Mouse (Mus musculus): ENCODE results near the gene Map2. TPM values are rescaled to one million over a fixed set of nuclear protein-coding genes. Genes with fewer than 3 reads are reported as not detected.

The Map2 gene
- polyA plus RNA-seq, 1 experiment = 2.0 TPM

DNA sequence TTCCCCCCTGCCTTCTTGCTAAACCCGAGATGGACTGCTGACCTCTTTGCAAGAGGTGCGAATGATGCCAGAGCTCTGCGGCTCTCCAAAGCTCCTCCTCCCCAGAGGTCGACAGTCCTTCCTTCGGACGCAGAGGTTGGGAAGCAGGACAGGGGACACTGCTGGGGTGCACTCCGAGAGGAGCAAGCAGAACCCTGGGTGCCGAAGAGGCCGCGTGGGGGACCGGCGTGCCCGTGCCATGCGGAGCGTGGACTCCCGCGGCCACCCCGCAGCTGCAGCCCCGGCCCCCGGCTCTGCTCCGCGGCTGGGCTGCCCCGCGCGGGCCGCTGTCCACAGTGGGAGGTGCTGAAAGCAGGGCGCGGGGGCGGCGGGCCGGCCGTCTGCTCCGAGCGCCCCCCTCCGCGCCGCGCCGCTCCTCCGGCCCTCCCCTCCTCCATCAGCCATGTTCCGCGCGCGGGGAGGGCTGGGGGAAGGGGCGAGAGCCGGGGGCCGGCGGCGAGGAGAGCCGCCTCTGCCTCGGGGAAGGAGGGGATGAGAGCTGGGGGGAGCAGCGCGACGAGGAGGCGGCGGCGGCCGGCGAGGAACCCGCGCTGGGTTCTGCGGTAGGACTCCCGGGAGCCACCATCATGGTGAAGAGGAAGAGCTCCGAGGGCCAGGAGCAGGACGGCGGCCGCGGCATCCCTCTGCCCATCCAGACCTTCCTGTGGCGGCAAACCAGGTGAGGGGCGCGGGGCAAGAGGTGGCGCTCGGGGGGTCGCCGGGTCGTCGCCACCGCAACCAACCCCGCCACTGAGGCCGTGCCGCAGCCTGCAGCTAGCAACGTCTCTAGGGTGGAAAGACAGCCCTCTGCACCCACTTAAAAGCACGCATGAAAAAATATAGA is 293.0 kb downstream of the Map2 start, which contains the start of gene Unc80:
Unc80 (plus strand) TSS at position 547 of the 883 bp plus-strand sequence.
- H3K4me3 ChIP-seq (ENCODE audit: insufficient read depth, low read length) = peak within 1 kb of the TSS; percentile 38

GRCm38 (mm10) chr1:66468704-66469020 is 293.6 kb downstream of the Map2 start:
- TF ChIP-seq POLR2A (IDR thresholded peaks at IDR 0.05; ENCODE audit: borderline replicate concordance, low read depth, low read length) (no peak), CTCF (IDR thresholded peaks at IDR 0.05; ENCODE audit: low read depth, low read length) (no peak)
- H3K4me1 ChIP-seq (ENCODE audit: control insufficient read depth, insufficient read depth, low read length) = no peaks in the 10 kb centered on the region

More for the DNA sequence above, 293.0 kb downstream of the Map2 start, which contains the start of gene Unc80:
- Histone ChIP-seq H3K27ac (ENCODE audit: insufficient read depth, low read depth, low read length) (no peak within 1 kb of the TSS), H3K4me1 (ENCODE audit: control insufficient read depth, insufficient read depth, low read length) (no peaks in the 10 kb centered on the region)
- TF ChIP-seq CTCF (IDR thresholded peaks at IDR 0.05; ENCODE audit: low read depth, low read length) = no peak
- no peak for TF ChIP-seq POLR2A (IDR thresholded peaks at IDR 0.05; ENCODE audit: borderline replicate concordance, low read depth, low read length)

DNA sequence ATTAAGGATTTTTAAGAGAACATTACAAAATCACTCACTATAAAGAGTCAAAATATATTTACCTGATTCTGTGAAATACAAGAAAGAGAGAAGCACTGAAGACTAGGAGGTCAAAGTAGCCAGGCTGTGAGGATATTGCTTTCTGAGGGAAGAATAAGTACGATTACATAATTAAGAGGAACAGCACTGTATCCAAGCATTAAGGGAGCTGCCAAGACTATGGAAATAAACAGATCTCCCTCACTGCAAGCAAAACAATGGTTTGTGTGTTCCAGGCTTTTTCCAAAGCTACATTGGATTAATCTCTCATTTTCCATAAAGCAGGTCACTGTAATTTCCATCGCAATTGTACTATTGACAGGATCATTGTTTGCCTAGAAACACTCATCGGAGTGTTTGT is 307.7 kb downstream of the Map2 start:
- no peak for TF ChIP-seq CTCF (IDR thresholded peaks at IDR 0.05; ENCODE audit: low read depth, low read length)
- no peak for TF ChIP-seq POLR2A (IDR thresholded peaks at IDR 0.05; ENCODE audit: borderline replicate concordance, low read depth, low read length)
- H3K4me1 ChIP-seq (ENCODE audit: control insufficient read depth, insufficient read depth, low read length) = no peaks in the 10 kb centered on the region
- no peak overlapping the region for H3K4me3 ChIP-seq (ENCODE audit: insufficient read depth, low read length)
- no peak overlapping the region for H3K27ac ChIP-seq (ENCODE audit: insufficient read depth, low read depth, low read length)

More at GRCm38 (mm10) chr1:66468704-66469020, 293.6 kb downstream of the Map2 start:
- Histone ChIP-seq H3K4me3 (ENCODE audit: insufficient read depth, low read length) (no peak overlapping the region), H3K27ac (ENCODE audit: insufficient read depth, low read depth, low read length) (no peak overlapping the region)

Other genes starting within 250 kb of the Map2 start
- gene Crygf, start 248.8 kb upstream of the Map2 start, polyA plus RNA-seq (2012; ENCODE audit: insufficient read depth, insufficient read length, missing spikeins) = not detected in 2 replicates

Data from bone marrow macrophage, adult 2 months (primary cell).